Mouse (Mus musculus) lung, postnatal 0 days (tissue): ENCODE measurements around the gene Ubr4.

Experiments used
- CTCF ChIP-seq: IDR thresholded peaks from 2 replicates; pipeline ENCODE4 v1.5.1; 2016; ENCODE audit warnings: antibody characterized with exemption, mild to moderate bottlenecking
- EP300 ChIP-seq: IDR thresholded peaks from 2 replicates; pipeline ENCODE4 v1.6.1; 2016; ENCODE audit warnings: antibody characterized with exemption, mild to moderate bottlenecking, control low read depth

- TF ChIP-seq EP300 (no peak), CTCF (no peak)
Measured at GRCm38 (mm10) chr4:139305521-139305920, 46.9 kb upstream of the Ubr4 start.
